Mouse (Mus musculus) gonadal fat pad, adult 2 months (tissue): ENCODE measurements around the gene Tbc1d30. TPM values are rescaled to one million over a fixed set of nuclear protein-coding genes. Genes with fewer than 3 reads are reported as not detected.

ENCODE experiments used
- DNase-seq: peaks from one replicate; pipeline ENCODE4 v3.0.0-alpha.2; 2012; ENCODE audit warnings: low read depth
- polyA plus RNA-seq: library from polyadenylated mRNA; depleted of rRNA; stranded (reverse); fragments of >200 nt; gene quantifications from 2 replicates; pipeline ENCODE4 v1.2.3, GENCODE M21; 2012

The Tbc1d30 gene
- polyA plus RNA-seq, 1 experiment, result 7.3 TPM

- no peak for DNase-seq
Observed at GRCm38 (mm10) chr10:121314186-121314585, 36.9 kb downstream of the Tbc1d30 start.

- no peak for DNase-seq
Observed at GRCm38 (mm10) chr10:121313049-121313448, 38.0 kb downstream of the Tbc1d30 start.

- DNase-seq, result no peak
Observed at GRCm38 (mm10) chr10:121310511-121311221, 40.4 kb downstream of the Tbc1d30 start.

- no peak for DNase-seq
Observed at GRCm38 (mm10) chr10:121309801-121310510, 41.1 kb downstream of the Tbc1d30 start.

DNA sequence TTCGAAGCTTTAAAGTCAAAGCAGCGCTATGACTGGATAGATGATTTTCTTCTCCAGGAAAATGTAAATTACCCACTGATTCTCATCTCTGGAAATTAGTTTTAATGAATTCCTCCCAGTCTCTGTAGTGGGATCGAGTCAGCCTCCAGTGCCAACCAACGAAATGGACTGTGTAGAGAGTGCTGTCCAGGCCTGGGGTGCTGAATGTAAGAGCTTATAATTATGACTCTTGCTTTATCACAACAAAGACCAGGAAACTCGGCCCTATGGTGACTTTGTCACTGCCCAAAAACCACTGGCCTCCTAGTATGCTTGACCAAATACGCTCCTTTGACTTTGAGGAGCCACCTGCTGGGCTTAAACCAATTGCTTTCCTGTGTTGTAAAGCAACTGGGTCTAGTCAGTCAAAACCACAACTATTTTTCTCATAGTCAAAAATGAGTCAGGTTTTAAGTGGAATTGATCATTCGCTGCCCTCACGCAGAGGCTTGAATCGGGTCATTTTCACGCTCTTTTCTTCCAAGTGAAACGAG lies 41.9 kb downstream of the Tbc1d30 start:
- DNase-seq, result no peak

- no peak for DNase-seq
Observed at GRCm38 (mm10) chr10:121305441-121305840, 45.6 kb downstream of the Tbc1d30 start.

DNA sequence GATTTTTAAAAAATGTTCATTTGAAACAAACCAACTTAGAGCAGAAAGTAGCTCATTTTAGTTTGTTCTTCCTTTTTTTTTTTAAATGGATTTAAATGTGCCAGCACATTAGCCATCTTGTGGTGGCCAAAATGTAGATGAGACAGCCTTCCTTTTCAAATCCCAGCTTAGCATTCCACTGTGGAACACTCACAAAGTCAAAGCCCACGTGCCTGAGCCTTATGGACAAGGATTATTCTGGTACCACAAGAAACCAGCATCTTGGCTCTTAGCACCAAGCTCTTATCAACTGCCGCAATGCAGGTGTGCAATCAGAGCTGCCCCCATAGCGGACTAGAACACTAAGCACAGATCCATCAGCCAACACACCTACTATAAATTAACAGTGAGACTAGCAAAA lies 47.5 kb downstream of the Tbc1d30 start:
- no peak for DNase-seq

GRCm38 (mm10) chr10:121301868-121302267 lies 49.2 kb downstream of the Tbc1d30 start:
- no peak for DNase-seq

DNA sequence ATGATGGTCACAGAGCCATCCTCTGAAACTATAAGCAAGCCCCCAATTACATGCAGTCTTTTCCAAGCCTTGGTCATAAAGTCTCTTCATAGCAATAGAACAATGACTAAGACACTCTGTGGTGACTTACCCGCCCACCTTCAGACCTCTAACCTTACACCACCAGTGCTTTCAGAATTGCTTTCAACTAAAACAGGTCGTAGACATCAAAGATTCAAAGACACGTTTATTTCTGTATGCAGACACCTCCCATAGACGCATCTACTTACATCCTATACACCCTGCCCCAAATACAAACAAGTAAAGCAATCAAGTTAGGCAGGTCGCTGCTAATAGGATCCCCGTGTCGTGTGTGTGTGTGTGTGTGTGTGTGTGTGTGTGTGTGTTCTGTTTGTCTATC lies 50.4 kb downstream of the Tbc1d30 start:
- DNase-seq, result no peak

DNA sequence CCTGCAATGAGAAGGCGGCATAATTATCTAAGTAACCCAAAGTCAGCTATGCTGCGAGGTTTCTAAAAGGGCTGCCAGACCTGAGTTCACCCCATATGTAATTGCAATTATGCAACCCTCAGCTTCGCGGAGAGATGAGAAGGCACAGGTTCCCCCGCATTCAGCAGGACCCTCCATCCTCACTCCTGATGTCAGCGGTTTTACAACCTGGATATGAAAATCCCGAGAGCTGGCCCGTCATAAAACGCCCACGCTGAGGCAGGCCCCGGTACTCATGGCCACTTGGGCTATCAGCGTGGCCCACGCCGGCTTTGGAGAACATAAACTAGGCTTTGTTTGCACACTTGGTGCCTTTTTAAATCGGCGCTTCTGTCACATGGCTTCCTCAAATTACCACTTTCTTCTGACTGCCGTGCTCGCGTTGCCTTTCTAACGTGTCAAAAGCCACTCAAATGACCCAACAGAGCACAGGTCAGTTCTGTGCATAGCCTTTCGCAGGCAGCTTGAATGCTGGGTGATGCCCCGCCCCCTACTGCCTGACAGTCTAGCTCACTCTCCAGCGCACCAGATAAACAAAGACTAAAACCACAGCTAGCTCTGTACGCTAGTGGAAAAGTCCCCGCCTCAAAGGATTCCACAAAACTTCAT lies 53.9 kb downstream of the Tbc1d30 start:
- DNase-seq, result no peak

- no peak for DNase-seq
Observed at GRCm38 (mm10) chr10:121294471-121294870, 56.6 kb downstream of the Tbc1d30 start.

DNA sequence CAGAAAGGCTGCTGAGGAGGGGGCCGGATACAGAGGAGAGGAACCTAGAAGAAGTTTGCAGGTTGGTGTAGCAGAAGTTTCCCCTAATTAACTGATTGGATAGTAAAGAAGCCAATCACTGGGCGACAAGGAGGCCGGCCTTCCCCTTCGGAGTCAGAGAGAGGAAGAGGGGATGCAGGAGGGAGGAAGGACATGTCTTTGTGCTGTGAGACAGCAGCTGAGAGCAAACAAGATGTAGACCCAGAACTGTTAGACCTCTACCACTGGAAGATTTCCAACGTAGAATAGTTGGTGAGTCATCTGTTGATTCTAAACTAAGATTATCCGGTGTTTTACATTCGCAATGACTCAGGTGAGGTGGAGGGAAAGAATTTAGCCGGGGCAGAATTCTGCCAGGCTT lies 57.2 kb downstream of the Tbc1d30 start:
- DNase-seq, result no peak

- DNase-seq, result no peak
Observed at GRCm38 (mm10) chr10:121291272-121291917, 59.7 kb downstream of the Tbc1d30 start.

GRCm38 (mm10) chr10:121290682-121291078 lies 60.4 kb downstream of the Tbc1d30 start:
- DNase-seq, result no peak

GRCm38 (mm10) chr10:121289970-121290681 lies 61.0 kb downstream of the Tbc1d30 start:
- DNase-seq, result no peak

DNA sequence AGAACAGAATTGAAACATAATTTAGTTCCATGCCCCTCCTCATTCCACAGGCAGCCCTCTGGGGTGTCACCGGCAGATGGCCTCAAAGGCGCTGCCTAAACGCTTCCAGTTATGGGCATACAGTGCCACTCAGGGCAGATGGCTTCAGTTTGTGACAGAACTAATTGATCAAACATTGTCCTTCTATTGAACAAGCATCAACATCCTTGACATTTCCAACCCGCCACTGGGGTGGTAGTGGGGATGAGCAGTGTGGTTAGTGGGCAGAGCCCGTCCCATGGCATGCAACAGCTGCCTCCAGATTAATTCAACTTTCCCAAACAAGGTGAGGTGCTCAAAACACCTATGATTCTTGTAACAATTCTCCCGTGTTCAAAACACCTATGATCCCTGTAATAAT lies 68.2 kb downstream of the Tbc1d30 start:
- DNase-seq, result no peak

- no peak for DNase-seq
Observed at GRCm38 (mm10) chr10:121282436-121282835, 68.6 kb downstream of the Tbc1d30 start.

DNA sequence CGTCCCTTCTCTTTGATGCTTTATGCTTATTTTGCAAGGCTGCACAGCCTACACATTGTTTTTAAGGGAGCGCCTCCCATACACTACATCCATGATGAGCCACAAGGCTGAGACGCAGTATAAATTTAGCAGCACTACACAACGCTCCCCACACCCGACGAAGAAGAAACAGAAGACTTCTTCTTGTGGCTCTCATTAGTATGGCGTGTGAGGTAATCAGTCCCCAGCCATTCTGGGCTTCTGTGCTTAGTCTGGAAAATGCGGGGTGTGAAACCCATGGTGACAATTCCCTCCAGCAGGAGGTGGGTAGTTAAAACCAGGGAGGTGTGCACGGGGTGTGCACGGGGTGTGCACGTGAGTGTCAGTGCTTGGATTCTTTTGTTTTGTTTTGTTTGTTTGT lies 70.1 kb downstream of the Tbc1d30 start:
- DNase-seq, result no peak

DNA sequence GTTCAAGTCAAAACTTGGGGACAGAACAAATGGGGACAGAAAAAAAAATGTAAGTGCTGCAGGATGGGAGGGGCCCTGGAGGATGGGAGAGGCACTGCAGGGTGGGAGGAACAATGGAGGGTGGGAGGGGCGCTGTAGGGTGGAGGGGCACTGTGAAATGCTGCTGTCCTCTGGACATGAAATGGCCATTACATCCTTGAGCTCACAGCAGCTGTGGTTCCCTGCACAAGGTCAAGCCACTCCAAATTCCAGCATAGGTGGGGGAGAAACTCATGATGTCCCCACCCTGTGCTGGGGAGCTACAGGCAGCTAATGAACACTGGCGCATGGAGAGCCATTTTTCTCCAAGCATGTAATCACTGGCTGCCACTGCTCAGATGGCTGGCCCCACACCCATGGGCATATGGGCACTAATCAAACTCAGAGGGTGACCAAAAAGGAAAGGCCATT lies 74.0 kb downstream of the Tbc1d30 start:
- no peak for DNase-seq

- DNase-seq, result no peak
Observed at GRCm38 (mm10) chr10:121274964-121275363, 76.1 kb downstream of the Tbc1d30 start.

- DNase-seq, result no peak
Observed at GRCm38 (mm10) chr10:121271002-121271401, 80.1 kb downstream of the Tbc1d30 start.
